Mouse (Mus musculus) frontal cortex, adult (tissue): Measurements from ENCODE around the gene D630039A03Rik.
A peak's percentile ranks its signal among the peaks of the same experiment; 100 is the strongest.
"Not testable (repeated sequence)": the region's sequence is repeated elsewhere in the genome, so short reads cannot be mapped to it uniquely, and the experiment has no call there.

Experiments
- ATAC-seq: cut with Nextera tagmentation; 2 replicates; pipeline ENCODE4 v1.9.2; 2017; ENCODE audit warnings: mild to moderate bottlenecking, moderate library complexity, mixed read lengths; ENCODE audit not compliant: low TSS enrichment

The D630039A03Rik gene

DNA sequence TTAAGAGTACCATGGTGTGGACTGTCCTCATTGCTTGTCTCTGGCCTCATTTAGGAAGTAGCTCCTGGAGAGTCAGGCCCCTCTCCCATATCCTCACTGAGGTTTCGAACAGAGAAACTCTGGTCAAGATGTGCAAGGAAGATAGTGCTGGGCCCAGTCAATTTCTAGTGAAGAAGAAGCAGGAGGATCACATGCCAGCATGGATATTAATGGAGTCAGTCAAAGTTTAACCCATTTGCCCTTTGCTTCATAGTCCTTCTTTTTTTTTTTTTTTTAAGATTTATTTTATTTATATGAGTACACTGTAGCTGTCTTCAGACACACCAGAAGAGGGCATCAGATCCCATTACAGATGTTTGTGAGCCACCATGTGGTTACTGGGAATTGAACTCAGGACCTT is 27.1 kb downstream of the D630039A03Rik start:
- not testable (repeated sequence) for ATAC-seq

DNA sequence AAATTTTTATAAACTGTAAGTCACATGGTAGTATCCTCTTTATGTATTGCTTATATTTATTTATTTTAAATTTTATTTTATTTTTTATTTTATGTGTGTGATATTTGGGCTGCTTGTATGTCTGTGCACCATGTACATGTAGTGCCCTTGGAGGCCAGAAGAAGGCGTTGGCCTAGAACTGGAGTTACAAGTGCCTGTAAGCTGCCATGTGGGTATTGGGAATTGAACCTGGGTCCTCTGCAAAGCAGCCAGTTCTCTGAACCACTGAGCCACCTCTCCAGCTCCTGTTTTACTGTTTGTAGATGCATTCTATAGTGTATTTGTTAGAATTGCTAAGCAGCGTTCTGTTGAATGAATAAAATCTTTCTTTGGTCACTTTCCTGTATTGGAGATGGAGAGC is 27.9 kb downstream of the D630039A03Rik start:
- ATAC-seq = no peak

DNA sequence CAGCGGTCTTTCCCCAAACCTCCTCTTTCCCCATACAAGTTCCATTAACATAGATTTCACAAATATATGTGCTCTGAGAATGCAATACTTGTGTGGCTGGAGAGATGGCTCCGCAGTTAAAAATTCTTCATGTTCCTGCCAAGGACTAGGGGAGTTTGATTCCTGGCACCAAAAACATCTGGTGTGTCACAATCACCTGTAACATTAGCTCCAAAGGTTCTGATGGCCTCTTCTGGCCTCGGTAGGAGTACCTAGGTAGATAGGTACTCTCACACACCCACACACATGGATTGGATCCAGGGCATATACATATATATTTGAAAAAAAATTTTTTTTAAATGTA is 29.2 kb downstream of the D630039A03Rik start:
- no peak for ATAC-seq

DNA sequence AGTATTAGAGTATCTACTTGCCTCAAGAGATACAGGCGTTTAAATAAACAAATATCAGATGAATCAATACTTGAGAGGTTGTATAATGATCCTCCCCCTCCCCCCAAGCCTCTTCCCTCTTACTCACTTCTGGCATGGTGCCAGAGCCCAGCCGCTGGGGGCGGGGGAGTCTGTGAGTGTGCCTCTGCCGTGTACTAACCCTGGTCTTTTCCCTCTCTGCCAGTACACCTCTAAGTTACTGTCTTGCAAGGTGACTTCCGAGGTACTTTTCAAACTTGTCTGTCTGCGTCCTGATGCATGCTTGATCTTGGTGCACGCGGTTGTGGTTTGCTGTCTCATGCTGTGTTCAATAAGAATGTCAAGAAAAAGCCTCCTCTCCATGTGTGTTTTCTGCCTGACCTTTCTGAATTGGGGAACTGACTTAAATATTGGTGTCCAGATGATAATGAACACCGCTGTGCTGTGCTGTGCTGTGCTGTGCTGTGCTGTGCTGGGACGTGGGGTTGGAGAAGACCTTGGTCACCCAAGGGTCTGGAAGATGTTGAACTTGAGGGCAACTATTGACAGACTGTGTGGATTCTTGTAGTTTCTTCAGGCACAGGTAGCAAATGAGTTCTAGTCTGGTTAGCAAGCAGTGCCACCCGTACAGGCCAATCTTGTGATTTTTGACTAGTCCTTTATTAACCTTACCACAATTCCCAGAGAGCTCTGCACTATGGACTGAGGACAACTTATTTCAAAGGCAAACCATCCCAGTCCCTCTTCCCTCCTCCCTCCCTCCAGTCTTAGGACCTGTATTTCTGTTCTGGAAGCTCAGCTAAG is 29.8 kb downstream of the D630039A03Rik start:
- no peak for ATAC-seq

GRCm38 (mm10) chr4:57885186-57885585 is 30.9 kb downstream of the D630039A03Rik start:
- ATAC-seq = no peak

GRCm38 (mm10) chr4:57884511-57884910 is 31.6 kb downstream of the D630039A03Rik start:
- ATAC-seq = no peak

DNA sequence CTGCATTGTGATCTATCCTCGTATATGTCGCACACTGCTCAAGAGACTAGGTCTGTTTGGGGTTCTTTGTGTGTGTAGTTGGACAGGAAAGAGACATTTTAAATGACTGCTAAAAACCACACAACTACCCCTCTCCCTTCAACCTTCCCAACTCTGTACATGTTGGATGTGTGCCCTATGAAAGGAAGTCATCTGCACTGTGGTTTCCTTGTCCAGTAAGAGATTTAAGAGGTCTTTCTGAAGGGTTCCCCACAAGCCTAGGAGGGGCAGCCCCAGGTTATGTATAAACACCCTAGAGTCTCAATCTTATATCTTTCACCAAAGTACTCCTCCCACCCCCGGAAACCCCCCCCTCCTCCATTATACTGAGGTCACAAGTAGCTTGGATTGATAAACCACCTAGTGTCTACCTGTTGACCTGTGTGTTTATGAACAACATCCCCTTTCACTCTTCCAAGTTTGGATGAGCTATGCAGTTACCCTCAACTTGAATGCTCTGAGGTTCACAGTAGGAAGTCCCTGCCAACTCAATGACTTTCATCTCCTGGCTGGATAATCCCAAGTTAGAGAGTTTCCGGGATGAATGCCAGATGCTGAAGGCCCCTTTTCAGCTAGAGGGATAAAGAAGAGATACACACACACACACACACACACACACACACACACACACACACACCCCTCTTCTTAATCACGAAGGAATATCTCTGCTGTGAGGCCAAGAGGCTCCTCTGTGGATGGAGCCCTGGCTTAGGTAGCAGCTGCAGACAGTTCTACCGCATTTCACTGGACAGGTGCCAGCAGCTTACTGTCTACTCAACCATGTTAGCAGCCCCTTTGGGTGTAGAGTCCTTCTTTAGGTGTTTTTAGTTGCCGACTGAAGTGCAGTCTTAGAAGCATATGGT is 32.3 kb downstream of the D630039A03Rik start:
- no peak for ATAC-seq

DNA sequence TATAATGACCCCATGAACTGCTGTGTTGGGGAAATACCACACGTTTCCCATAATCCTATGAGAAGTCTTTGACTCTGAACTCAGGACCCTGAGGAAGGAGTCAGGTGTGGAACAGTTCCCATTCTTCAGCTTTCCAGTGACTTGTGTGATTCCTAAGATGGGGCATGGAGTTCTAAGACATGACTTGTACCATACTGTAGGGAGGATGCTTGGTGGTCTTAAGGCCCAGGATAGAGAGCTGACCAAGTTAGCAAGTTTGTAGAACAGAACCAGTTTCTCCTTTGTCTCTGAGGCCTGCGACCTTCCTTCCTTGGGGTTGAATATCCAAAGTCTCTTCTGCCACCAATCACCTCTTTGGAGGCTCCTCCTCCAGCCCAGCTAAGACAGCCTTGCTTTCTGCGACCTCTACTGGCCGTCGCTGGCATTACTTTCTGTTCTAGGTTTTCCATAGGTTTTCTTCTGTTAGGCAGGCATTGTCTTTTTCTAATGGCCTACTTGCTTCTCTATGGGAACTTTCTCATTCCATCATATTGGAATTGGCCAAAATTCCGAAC is 36.2 kb downstream of the D630039A03Rik start:
- peak; percentile 88 for ATAC-seq

DNA sequence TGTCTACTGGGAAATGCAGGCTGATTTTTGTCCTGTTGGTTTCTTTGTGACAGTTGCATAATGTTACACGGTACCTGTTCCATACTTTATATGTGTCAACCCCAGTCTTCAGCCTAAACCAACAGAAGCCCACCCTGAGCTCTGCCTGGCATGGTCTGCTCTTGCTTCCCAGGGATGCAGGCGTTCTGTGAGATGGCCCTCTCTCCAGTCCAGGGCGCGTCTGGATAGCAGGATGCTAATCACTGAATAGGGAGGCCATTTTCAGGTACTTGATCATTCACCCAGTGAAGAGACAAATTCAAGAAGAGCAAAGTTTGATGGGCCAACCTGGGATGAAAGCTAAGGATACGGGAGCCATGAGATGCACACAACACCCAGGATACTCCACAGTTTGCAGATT is 37.0 kb downstream of the D630039A03Rik start:
- ATAC-seq = no peak

DNA sequence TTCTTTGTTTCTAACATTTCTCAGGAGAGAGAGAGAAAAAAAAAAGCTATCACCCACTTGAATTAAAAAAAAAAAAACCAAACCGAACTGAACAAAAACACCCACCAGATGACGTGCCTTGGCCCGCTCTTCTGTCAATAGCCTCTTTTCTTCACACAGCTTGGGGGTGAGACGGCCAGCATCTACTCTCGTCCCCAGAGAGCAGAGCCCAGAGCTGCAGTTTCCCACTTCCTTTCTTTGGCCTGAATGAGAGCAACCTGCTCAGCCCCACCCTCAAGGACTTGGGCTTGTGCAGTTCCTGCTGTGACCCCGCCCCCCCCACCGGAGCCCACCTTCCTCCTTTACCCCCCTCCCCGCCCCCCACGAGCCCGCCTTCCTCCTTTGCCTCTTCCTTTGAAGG is 48.6 kb downstream of the D630039A03Rik start:
- peak; percentile 83 for ATAC-seq

- peak; percentile 93 for ATAC-seq
These were observed 49.1 kb downstream of the D630039A03Rik start for GRCm38 (mm10) chr4:57866990-57867389.

- ATAC-seq = no peak
These were observed 50.0 kb downstream of the D630039A03Rik start for GRCm38 (mm10) chr4:57866088-57866487.

DNA sequence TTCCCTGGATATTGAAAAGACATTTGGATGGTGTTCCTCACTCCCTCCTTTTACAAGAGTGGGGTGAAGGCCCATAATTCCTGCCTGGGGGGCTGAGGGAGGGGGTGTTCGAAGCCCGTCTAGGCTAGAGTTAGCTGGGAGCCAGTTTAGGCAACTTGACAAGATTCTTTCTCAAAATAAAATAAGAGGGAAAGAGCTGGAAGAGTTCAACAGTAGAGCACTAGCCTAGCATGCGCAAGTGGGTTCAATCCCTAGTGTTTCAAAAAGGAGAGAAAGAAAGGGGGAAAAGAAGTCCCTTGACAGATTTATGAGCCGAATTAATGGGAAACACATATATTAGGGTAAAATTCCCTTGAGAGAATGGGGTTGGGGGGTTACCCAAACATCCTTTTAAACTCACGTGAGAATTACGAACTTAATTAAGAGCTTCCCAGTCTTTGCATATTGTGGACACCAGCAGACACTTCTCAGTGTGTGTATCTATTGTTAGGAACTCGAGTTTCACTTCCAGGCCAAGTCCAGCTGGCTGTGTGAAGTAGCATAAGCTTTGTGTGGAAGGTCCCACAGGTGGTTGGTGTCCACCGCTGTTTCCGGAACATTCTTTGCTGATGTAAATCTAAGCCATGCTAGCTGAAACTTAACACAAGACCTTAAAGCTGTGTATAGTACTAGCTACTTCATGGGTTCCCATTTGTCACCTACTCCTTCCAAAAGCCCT is 53.7 kb downstream of the D630039A03Rik start:
- no peak for ATAC-seq

DNA sequence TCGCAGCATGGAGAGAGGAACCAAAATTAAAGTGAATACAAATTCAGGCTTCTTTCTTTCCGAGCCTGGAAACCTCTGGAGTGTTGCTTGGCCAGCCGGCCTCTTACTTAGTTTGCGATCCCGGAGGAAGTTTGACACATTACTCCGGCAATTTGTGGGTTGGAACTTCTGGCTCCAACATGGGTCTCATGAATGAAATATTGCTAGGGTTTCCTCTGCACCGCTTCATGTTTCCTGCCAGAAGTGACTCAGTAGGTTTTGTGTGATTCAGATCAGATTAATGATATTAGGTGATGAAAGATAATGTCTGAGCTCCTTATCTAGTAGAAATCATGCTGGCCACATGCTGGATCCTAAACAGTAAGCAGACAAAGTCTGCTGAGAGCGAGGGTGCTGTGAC is 54.2 kb downstream of the D630039A03Rik start:
- no peak for ATAC-seq

DNA sequence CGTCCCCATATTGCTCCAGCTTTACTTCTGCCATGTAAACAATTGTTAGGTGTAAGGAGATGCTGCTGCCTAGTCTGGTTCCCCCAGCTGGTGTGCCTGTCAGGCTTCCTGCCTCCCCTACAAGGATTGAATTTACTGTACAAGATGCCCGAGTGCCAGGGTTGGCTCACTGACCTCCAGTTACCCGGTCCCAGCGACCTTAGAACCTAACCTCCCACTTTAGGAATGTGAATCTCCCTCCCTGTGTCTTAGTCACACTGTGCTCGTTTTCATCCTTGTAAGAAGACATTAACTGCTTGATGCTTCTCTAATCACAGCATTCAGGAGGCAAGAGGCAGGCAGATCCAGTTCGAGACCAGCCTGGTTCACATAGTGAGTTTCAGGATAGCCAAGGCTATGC is 54.9 kb downstream of the D630039A03Rik start:
- ATAC-seq = no peak

DNA sequence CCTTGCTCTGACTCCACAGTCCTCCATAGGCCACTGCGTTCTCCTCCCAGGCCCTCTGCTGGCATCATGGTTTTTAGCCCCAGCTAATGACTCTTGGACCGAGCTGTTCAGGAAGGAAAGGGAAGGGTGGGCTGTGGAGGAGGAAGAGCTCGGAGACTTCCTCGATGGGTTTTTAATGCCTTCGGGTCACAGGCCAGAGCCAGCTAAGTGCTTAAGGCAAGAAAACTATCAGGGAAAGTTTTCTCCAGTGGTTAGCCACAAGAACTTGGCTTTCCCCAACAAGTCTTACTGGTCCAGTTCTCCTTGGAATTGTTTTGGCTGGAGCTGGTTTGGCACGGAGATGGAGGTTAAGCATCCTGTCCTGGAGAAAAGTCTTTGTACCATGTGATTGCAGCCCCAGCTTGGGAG is 55.9 kb downstream of the D630039A03Rik start:
- ATAC-seq = no peak
